Mouse (Mus musculus): ENCODE data around the gene Afg1l. TPM values are rescaled to one million over a fixed set of nuclear protein-coding genes. Genes with fewer than 3 reads are reported as not detected.

Gene Afg1l
- total RNA-seq, 1 experiment from 2014 or later, result 19.6 TPM

- DNase-seq, result no peak
Measured at GRCm38 (mm10) chr10:42477550-42478340, 620 bp downstream of the Afg1l start.

GRCm38 (mm10) chr10:42476774-42477475 lies 1.4 kb downstream of the Afg1l start:
- no peak for DNase-seq

- DNase-seq, result no peak
Measured at GRCm38 (mm10) chr10:42474946-42475514, 3.3 kb downstream of the Afg1l start.

- DNase-seq, result no peak
Measured at GRCm38 (mm10) chr10:42464805-42465204, 13.6 kb downstream of the Afg1l start.

GRCm38 (mm10) chr10:42464224-42464623 lies 14.1 kb downstream of the Afg1l start:
- DNase-seq, result no peak

GRCm38 (mm10) chr10:42457557-42458191 lies 20.7 kb downstream of the Afg1l start:
- peak; percentile 45 for DNase-seq

GRCm38 (mm10) chr10:42455981-42456380 lies 22.4 kb downstream of the Afg1l start:
- DNase-seq, result no peak

- no peak for DNase-seq
Measured at GRCm38 (mm10) chr10:42454690-42455089, 23.7 kb downstream of the Afg1l start.

GRCm38 (mm10) chr10:42454266-42454665 lies 24.1 kb downstream of the Afg1l start:
- no peak for DNase-seq

- no peak for DNase-seq
Measured at GRCm38 (mm10) chr10:42449672-42450071, 28.7 kb downstream of the Afg1l start.

GRCm38 (mm10) chr10:42448371-42448770 lies 30.0 kb downstream of the Afg1l start:
- no peak for DNase-seq

- no peak for DNase-seq
Measured at GRCm38 (mm10) chr10:42446145-42446544, 32.2 kb downstream of the Afg1l start.

GRCm38 (mm10) chr10:42436842-42437805 lies 41.2 kb downstream of the Afg1l start:
- no peak for DNase-seq

- DNase-seq, result no peak
Measured at GRCm38 (mm10) chr10:42417530-42418174, 60.7 kb downstream of the Afg1l start.

GRCm38 (mm10) chr10:42415821-42416470 lies 62.4 kb downstream of the Afg1l start:
- DNase-seq, result no peak

- DNase-seq, result peak; percentile 18
Measured at GRCm38 (mm10) chr10:42410748-42411537, 67.4 kb downstream of the Afg1l start.

GRCm38 (mm10) chr10:42390436-42390835 lies 87.9 kb downstream of the Afg1l start:
- DNase-seq, result no peak

- DNase-seq, result no peak
Measured at GRCm38 (mm10) chr10:42388181-42388580, 90.2 kb downstream of the Afg1l start.

- no peak for DNase-seq
Measured at GRCm38 (mm10) chr10:42384946-42385644, 93.3 kb downstream of the Afg1l start.

Data from adrenal gland, postnatal 25 days (tissue).